Mouse (Mus musculus) liver, postnatal 0 days (tissue): ENCODE data around the gene 1700029J07Rik.

ENCODE experiments used
- CTCF ChIP-seq: sonication (generic); IDR thresholded peaks from 2 replicates; pipeline ENCODE4 v1.5.1; 2016; ENCODE audit warnings: antibody characterized with exemption, low read depth
- EP300 ChIP-seq: IDR thresholded peaks from 2 replicates; pipeline ENCODE4 v1.6.1; 2016; ENCODE audit warnings: antibody characterized with exemption, low read depth, mild to moderate bottlenecking

GRCm38 (mm10) chr8:46007050-46007672 lies 32.1 kb upstream of the 1700029J07Rik start:
- TF ChIP-seq CTCF (no peak), EP300 (no peak)
